Mouse (Mus musculus) myocyte (in vitro differentiated cells): ENCODE results near the gene Rreb1. TPM values are rescaled to one million over a fixed set of nuclear protein-coding genes. Genes with fewer than 3 reads are reported as not detected.

Experiments
- H3K27me3 ChIP-seq: one replicate; pipeline ENCODE4 v1.6.1; 2011; ENCODE audit not compliant: control insufficient read depth, insufficient read depth, insufficient read length
- H3K36me3 ChIP-seq: one replicate; pipeline ENCODE4 v1.6.1; 2011; ENCODE audit not compliant: control insufficient read depth, insufficient read depth
- H3K4me2 ChIP-seq: one replicate; pipeline ENCODE4 v1.6.1; 2011; ENCODE audit warnings: low read depth, control low read depth
- H3K4me3 ChIP-seq: one replicate; pipeline ENCODE4 v1.5.1; 2011; ENCODE audit warnings: mild to moderate bottlenecking, control low read depth, moderate library complexity
- H3K79me2 ChIP-seq: one replicate; pipeline ENCODE4 v1.6.1; 2011; ENCODE audit not compliant: control insufficient read depth, insufficient read depth
- H3ac ChIP-seq: one replicate; pipeline ENCODE4 v1.6.1; 2011; ENCODE audit not compliant: control insufficient read depth, insufficient read length
- CEBPB ChIP-seq: IDR thresholded peaks from 2 replicates; pipeline ENCODE4 v1.6.1; 2011; ENCODE audit warnings: mild to moderate bottlenecking, moderate library complexity; ENCODE audit not compliant: poor library complexity, insufficient read depth, severe bottlenecking
- E2F4 ChIP-seq: IDR thresholded peaks from one replicate; pipeline ENCODE4 v1.6.1; 2011; ENCODE audit warnings: mild to moderate bottlenecking, control low read depth, moderate library complexity; ENCODE audit not compliant: insufficient read depth
- MAX ChIP-seq: IDR thresholded peaks from one replicate; pipeline ENCODE4 v1.6.1; 2011; ENCODE audit warnings: low read depth, mild to moderate bottlenecking, control low read depth
- MYOD1 ChIP-seq, 3 experiments: IDR thresholded peaks; one replicate each; pipeline ENCODE4 v1.6.1; 2011; ENCODE audit warnings: control low read depth in 2 of 3, low read depth in 2 of 3, mild to moderate bottlenecking in 2 of 3, moderate library complexity in 1 of 3; ENCODE audit not compliant: insufficient read length in 2 of 3, control insufficient read depth in 1 of 3
- MYOG ChIP-seq, 3 experiments: IDR thresholded peaks; one replicate each; pipeline ENCODE4 v1.6.1; 2011; ENCODE audit warnings: control low read depth in 2 of 3, low read depth in 2 of 3, mild to moderate bottlenecking in 2 of 3; ENCODE audit not compliant: insufficient read length in 2 of 3, control insufficient read depth in 1 of 3, insufficient read depth in 1 of 3
- POLR2A ChIP-seq: IDR thresholded peaks from one replicate; pipeline ENCODE4 v1.6.1; 2011; ENCODE audit warnings: low read depth, mild to moderate bottlenecking, control low read depth, moderate library complexity; ENCODE audit not compliant: insufficient read length
- POLR2AphosphoS2 ChIP-seq: IDR thresholded peaks from one replicate; pipeline ENCODE4 v1.6.1; 2011; ENCODE audit warnings: low read depth, control low read depth; ENCODE audit not compliant: insufficient read length
- REST ChIP-seq: IDR thresholded peaks from one replicate; pipeline ENCODE4 v1.6.1; 2011; ENCODE audit warnings: mild to moderate bottlenecking, control low read depth, moderate library complexity; ENCODE audit not compliant: insufficient read depth, insufficient read length
- SRF ChIP-seq: IDR thresholded peaks from one replicate; pipeline ENCODE4 v1.6.1; 2011; ENCODE audit warnings: low read depth; ENCODE audit not compliant: control insufficient read depth, insufficient read length
- TCF12 ChIP-seq: IDR thresholded peaks from one replicate; pipeline ENCODE4 v1.6.1; 2011; ENCODE audit warnings: mild to moderate bottlenecking, control low read depth; ENCODE audit not compliant: poor library complexity, insufficient read depth, severe bottlenecking
- TCF3 ChIP-seq: IDR thresholded peaks from one replicate; pipeline ENCODE4 v1.6.1; 2011; ENCODE audit warnings: low read depth, control low read depth; ENCODE audit not compliant: insufficient read length
- USF1 ChIP-seq: IDR thresholded peaks from one replicate; pipeline ENCODE4 v1.6.1; 2011; ENCODE audit warnings: low read depth, mild to moderate bottlenecking, control low read depth, moderate library complexity
- polyA plus RNA-seq: library from polyadenylated mRNA; unstranded; fragments of >200 nt; fragmentation: generic; extraction: Trizol; gene quantifications from one replicate; pipeline ENCODE4 v1.2.1, GENCODE M21; 2012; ENCODE audit warnings: missing spikeins

Gene Rreb1
- polyA plus RNA-seq, 1 experiment: 19.7 TPM

- Histone ChIP-seq H3K27me3 (no peaks in the 10 kb centered on the region), H3ac (no peak overlapping the region), H3K36me3 (peaks cover 31% of the 10 kb centered on the region), H3K4me2 (no peak overlapping the region), H3K79me2 (peaks cover under 1% of the 10 kb centered on the region), H3K4me3 (no peak overlapping the region)
- TF ChIP-seq CEBPB (no peak), TCF12 (peak; percentile 25), MYOD1 (IDR thresholded peaks at IDR 0.05; ENCODE audit: control insufficient read depth in 1 of 3, insufficient read length in 2 of 3, low read depth in 2 of 3) (peak in 2 of 3 experiments; percentile 13 to 72), MYOG (IDR thresholded peaks at IDR 0.05; ENCODE audit: control insufficient read depth in 1 of 3, insufficient read depth in 1 of 3, insufficient read length in 2 of 3, low read depth in 2 of 3) (peak in 2 of 3 experiments; percentile 35 to 73), TCF3 (no peak), MAX (no peak), POLR2AphosphoS2 (no peak), REST (no peak), SRF (no peak), E2F4 (no peak), POLR2A (no peak), USF1 (no peak)
Observed at GRCm38 (mm10) chr13:37908493-37908892, 130.3 kb downstream of the Rreb1 start.

- Histone ChIP-seq H3K27me3 (no peaks in the 10 kb centered on the region), H3K4me3 (no peak overlapping the region), H3K36me3 (peaks cover 23% of the 10 kb centered on the region), H3ac (no peak overlapping the region), H3K79me2 (peaks cover 5% of the 10 kb centered on the region), H3K4me2 (no peak overlapping the region)
- TF ChIP-seq MYOD1 (IDR thresholded peaks at IDR 0.05; ENCODE audit: control insufficient read depth in 1 of 3, insufficient read length in 2 of 3, low read depth in 2 of 3) (peak in 1 of 3 experiments; percentile 24), TCF3 (no peak)
Observed at GRCm38 (mm10) chr13:37909225-37909624, 131.0 kb downstream of the Rreb1 start.

- H3K36me3 ChIP-seq: peaks cover 40% of the 10 kb centered on the region
Observed at GRCm38 (mm10) chr13:37912011-37912410, 133.8 kb downstream of the Rreb1 start.

GRCm38 (mm10) chr13:37912591-37913467, 134.6 kb downstream of the Rreb1 start:
- no peak overlapping the region for H3K4me2 ChIP-seq
- H3ac ChIP-seq: no peak overlapping the region
- TF ChIP-seq MYOD1 (IDR thresholded peaks at IDR 0.05; ENCODE audit: control insufficient read depth in 1 of 3, insufficient read length in 2 of 3, low read depth in 2 of 3) (peak in 1 of 3 experiments; percentile 64), SRF (peak; percentile 19), USF1 (no peak), MYOG (IDR thresholded peaks at IDR 0.05; ENCODE audit: control insufficient read depth in 1 of 3, insufficient read depth in 1 of 3, insufficient read length in 2 of 3, low read depth in 2 of 3) (peak in 1 of 3 experiments; percentile 75), MAX (no peak), CEBPB (no peak), REST (no peak)
- peaks cover 47% of the 10 kb centered on the region for H3K36me3 ChIP-seq
- no peaks in the 10 kb centered on the region for H3K27me3 ChIP-seq
- no peak overlapping the region for H3K4me3 ChIP-seq
- H3K79me2 ChIP-seq: peaks cover 5% of the 10 kb centered on the region

More at GRCm38 (mm10) chr13:37912011-37912410, 133.8 kb downstream of the Rreb1 start:
- H3K27me3 ChIP-seq: no peaks in the 10 kb centered on the region
- TF ChIP-seq CEBPB: no peak
- no peak for TF ChIP-seq SRF
- no peak for TF ChIP-seq POLR2AphosphoS2
- TF ChIP-seq REST: no peak
- TF ChIP-seq USF1: no peak
- TF ChIP-seq POLR2A: no peak
- TF ChIP-seq MAX: no peak
- no peak for TF ChIP-seq TCF3
- no peak overlapping the region for H3ac ChIP-seq
- peaks cover 5% of the 10 kb centered on the region for H3K79me2 ChIP-seq
- no peak overlapping the region for H3K4me2 ChIP-seq
- H3K4me3 ChIP-seq: no peak overlapping the region

GRCm38 (mm10) chr13:37913963-37914362, 135.8 kb downstream of the Rreb1 start:
- Histone ChIP-seq H3K4me3 (no peak overlapping the region), H3K4me2 (no peak overlapping the region), H3K36me3 (peaks cover 52% of the 10 kb centered on the region), H3K79me2 (peaks cover 5% of the 10 kb centered on the region), H3ac (no peak overlapping the region), H3K27me3 (no peaks in the 10 kb centered on the region)
- TF ChIP-seq MAX (no peak), TCF12 (no peak), TCF3 (no peak), USF1 (no peak), REST (no peak), E2F4 (no peak), POLR2AphosphoS2 (no peak), SRF (no peak), POLR2A (no peak), CEBPB (no peak)
